Mouse (Mus musculus) hindbrain, embryonic 13.5 days (tissue): Measurements from ENCODE around the gene Zfp1. TPM values are rescaled to one million over a fixed set of nuclear protein-coding genes. Genes with fewer than 3 reads are reported as not detected.

Experiments
- ATAC-seq: fragments of 200-750 bp; cut with Nextera tagmentation; 2 replicates; pipeline ENCODE4 v1.8.0; 2017; ENCODE audit warnings: moderate TSS enrichment; ENCODE audit not compliant: low FRiP score
- H3K27ac ChIP-seq: fragments of 300-500 bp; sonication (generic); 2 replicates; pipeline ENCODE4 v1.5.1; 2015; ENCODE audit warnings: inconsistent platforms, mild to moderate bottlenecking, moderate library complexity
- H3K27me3 ChIP-seq: fragments of 300-500 bp; sonication (generic); 2 replicates; pipeline ENCODE4 v1.6.1; 2015; ENCODE audit warnings: mild to moderate bottlenecking, inconsistent platforms
- H3K36me3 ChIP-seq: fragments of 300-500 bp; sonication (generic); 2 replicates; pipeline ENCODE4 v1.6.1; 2015; ENCODE audit warnings: mild to moderate bottlenecking, inconsistent platforms
- H3K4me1 ChIP-seq: fragments of 300-500 bp; sonication (generic); replicated peaks from 2 replicates; pipeline ENCODE4 v1.6.1; 2015; ENCODE audit warnings: inconsistent platforms
- H3K4me2 ChIP-seq: fragments of 300-500 bp; sonication (generic); 2 replicates; pipeline ENCODE4 v1.6.1; 2015; ENCODE audit warnings: inconsistent platforms, mild to moderate bottlenecking, moderate library complexity
- H3K4me3 ChIP-seq: fragments of 300-500 bp; sonication (generic); 2 replicates; pipeline ENCODE4 v1.5.1; 2015; ENCODE audit warnings: mild to moderate bottlenecking, inconsistent platforms
- H3K9ac ChIP-seq: fragments of 300-500 bp; sonication (generic); 2 replicates; pipeline ENCODE4 v1.6.1; 2015; ENCODE audit warnings: mild to moderate bottlenecking, inconsistent platforms
- H3K9me3 ChIP-seq: fragments of 300-500 bp; sonication (generic); 2 replicates; pipeline ENCODE4 v1.6.1; 2016; ENCODE audit warnings: inconsistent platforms
- WGBS: fragments of 180-500 bp; shearing (Covaris S2); methylation state at CpG from one replicate; pipeline ENCODE4 v1.1.7; 2015; 5-methylcytosine and 5-hydroxymethylcytosine counted together
- polyA plus RNA-seq: library from polyadenylated mRNA; unstranded; fragments of >200 nt; fragmentation: Nextera tagmentation; extraction: Ambion mirVana; gene quantifications from 2 replicates; pipeline ENCODE4 v1.2.1, GENCODE M21; 2015

Zfp1 gene
- polyA plus RNA-seq, 1 experiment from 2014 or later = 27.6 TPM

DNA sequence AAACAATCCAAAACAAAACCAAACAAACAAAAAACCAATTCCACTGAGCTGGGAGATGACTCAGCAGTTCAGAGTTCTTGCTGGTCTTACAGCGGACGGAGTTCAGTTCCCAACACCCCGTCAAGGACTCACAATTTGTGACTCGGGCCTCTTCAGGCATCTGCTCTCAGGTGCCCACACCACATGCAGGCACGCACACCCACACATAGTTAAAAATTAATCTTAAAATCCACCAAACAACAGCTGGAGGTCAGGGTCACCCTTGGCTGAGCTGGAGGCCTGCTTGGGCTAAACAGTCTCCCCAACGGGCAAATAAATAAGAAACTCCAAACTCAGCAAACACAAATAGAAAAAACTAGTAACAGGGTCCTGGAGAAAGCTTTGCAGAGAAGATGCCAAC lies 65.1 kb downstream of the Zfp1 start:
- 87% methylated on average over 6 of the region's 6 CpGs for WGBS
- peaks cover 51% of the 10 kb centered on the region for H3K36me3 ChIP-seq
- no peak for ATAC-seq
- no peaks in the 10 kb centered on the region for H3K9me3 ChIP-seq
- no peaks in the 10 kb centered on the region for H3K27me3 ChIP-seq
- no peak overlapping the region for H3K27ac ChIP-seq
- no peak overlapping the region for H3K9ac ChIP-seq
- no peak overlapping the region for H3K4me2 ChIP-seq
- no peak overlapping the region for H3K4me3 ChIP-seq
- no peaks in the 10 kb centered on the region for H3K4me1 ChIP-seq

DNA sequence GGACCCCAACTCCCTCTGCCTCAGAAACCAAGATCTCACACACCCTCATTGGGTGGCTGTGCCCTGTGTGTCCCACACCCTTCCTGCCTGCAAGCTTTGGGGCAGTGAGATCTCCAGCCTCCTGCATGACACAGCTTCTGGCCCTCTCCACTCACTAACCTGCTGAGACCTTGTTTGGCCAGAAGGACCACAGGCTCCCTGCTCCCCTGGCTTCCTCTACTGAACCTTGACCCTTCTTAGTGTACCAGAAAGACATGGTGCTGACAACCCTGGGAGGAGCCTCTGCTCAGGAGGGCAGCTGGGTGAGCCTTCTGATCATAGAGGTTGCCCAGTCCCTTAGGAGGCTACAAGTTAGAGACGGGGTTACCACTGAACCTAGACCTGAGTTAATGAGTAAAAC lies 66.0 kb downstream of the Zfp1 start:
- H3K36me3 ChIP-seq = peaks cover 61% of the 10 kb centered on the region
- ATAC-seq = no peak
- WGBS = 87% methylated on average over 1 of the region's 1 CpGs
- no peak overlapping the region for H3K4me2 ChIP-seq
- no peaks in the 10 kb centered on the region for H3K9me3 ChIP-seq
- no peak overlapping the region for H3K4me3 ChIP-seq
- H3K4me1 ChIP-seq = no peaks in the 10 kb centered on the region
- no peak overlapping the region for H3K9ac ChIP-seq
- H3K27ac ChIP-seq = no peak overlapping the region
- H3K27me3 ChIP-seq = no peaks in the 10 kb centered on the region

DNA sequence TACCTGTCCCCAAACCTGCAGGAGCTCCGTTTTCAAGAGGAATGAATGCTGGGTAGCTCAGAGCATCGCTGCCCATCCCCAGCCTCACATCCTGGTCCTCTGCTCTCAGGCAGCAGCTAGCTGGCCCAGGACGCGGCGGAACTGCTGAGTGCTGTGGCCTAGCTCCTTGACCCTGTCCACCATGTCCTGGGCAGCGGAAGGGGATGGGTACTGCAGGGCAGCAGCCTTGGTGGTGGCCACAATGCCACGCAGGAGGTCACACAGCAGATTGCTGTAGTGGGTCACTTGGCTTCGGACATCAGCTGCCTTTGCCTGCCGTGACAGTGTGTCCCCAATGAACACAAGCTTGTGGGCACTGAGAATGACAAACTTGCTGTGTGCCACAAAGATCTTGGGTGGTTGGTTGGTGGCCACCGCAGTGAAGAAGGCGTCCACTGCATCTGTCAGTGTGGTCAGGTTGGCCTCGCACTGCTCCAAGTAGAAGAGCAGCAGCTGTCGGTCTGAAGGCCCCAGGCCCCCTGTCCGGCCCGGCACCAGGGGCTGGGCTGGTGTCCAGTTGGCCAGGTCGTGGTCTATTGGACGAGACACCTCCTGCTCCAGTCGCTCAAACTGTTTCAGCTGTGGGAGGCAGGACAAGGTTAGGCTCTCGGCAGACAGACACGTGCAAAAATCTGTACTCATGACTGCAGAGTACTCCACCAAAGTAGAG lies 67.7 kb downstream of the Zfp1 start:
- no peak overlapping the region for H3K9ac ChIP-seq
- no peak for ATAC-seq
- H3K4me3 ChIP-seq = no peak overlapping the region
- H3K4me2 ChIP-seq = no peak overlapping the region
- WGBS = 95% methylated on average over 20 of the region's 20 CpGs
- no peaks in the 10 kb centered on the region for H3K9me3 ChIP-seq
- H3K4me1 ChIP-seq = peaks cover 16% of the 10 kb centered on the region
- peaks cover 77% of the 10 kb centered on the region for H3K36me3 ChIP-seq
- H3K27me3 ChIP-seq = no peaks in the 10 kb centered on the region
- H3K27ac ChIP-seq = no peak overlapping the region

DNA sequence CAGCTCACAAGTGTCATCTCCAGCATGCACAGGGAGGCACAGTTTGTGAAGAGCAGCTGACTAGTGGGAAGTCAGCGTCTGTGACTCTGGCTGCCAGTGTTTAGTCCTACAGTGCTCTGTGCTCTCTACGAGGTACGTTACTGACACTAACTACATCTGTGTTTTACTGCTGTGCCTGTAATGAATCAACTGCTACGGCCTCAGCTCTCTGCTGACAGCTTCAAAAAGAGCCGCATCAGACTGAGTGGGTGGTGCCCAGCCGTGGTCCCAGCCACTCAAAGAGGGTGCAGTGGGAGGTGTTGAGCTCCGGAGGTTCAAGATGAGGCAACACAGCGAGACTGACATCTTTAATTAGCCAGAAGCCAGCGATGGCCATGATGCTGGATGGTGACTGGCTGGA lies 68.9 kb downstream of the Zfp1 start:
- no peak overlapping the region for H3K4me2 ChIP-seq
- H3K27ac ChIP-seq = no peak overlapping the region
- WGBS = 74% methylated on average over 9 of the region's 9 CpGs
- H3K4me1 ChIP-seq = peaks cover 28% of the 10 kb centered on the region
- no peak for ATAC-seq
- H3K27me3 ChIP-seq = no peaks in the 10 kb centered on the region
- peaks cover 77% of the 10 kb centered on the region for H3K36me3 ChIP-seq
- H3K4me3 ChIP-seq = no peak overlapping the region
- H3K9me3 ChIP-seq = no peaks in the 10 kb centered on the region
- no peak overlapping the region for H3K9ac ChIP-seq

DNA sequence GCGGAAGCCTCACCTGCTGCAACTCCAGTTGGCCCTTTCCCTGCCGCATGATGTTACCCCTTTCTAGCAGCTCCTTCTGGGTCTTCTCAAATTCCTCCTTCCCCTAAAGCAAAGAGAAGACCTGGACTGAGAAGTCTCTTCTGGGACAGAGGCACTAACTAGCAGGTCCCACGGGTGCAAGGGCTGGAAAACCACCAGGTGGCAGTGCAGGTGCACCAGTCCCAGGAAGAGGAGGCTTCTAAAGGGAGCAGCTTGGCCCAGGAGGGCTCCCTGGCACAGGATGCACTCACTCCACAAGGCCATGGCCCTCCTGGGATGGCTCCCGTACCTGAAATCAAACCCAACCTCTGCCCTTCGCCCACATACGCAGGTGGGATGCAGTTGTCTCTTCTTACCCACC lies 69.4 kb downstream of the Zfp1 start:
- H3K9ac ChIP-seq = no peak overlapping the region
- WGBS = 82% methylated on average over 6 of the region's 6 CpGs
- H3K27me3 ChIP-seq = no peaks in the 10 kb centered on the region
- no peak overlapping the region for H3K27ac ChIP-seq
- H3K4me3 ChIP-seq = no peak overlapping the region
- ATAC-seq = no peak
- peaks cover 74% of the 10 kb centered on the region for H3K36me3 ChIP-seq
- peaks cover 33% of the 10 kb centered on the region for H3K4me1 ChIP-seq
- H3K4me2 ChIP-seq = no peak overlapping the region
- no peaks in the 10 kb centered on the region for H3K9me3 ChIP-seq

DNA sequence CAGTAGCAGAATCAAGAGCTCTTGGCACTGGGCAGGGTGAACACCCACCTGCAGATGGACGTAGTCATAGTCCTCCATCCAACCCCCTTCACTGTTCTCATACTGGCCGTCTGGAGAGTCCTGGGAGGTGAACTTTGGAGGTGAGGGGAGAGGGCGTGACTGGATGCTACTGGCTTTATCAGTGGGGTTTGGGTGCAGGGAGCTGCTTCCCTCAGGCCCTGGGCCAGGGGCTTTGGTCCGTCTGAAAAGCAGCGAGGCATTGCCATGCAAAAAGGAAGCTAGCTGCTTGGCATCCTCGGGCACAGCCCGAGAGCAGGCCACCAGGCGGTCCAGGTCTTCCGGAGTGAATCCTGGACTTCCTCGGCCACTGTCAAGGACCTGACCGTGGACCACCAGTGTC lies 70.1 kb downstream of the Zfp1 start:
- Histone ChIP-seq H3K4me2 (no peak overlapping the region), H3K9ac (no peak overlapping the region), H3K4me3 (no peak overlapping the region), H3K36me3 (peaks cover 77% of the 10 kb centered on the region), H3K9me3 (no peaks in the 10 kb centered on the region), H3K4me1 (peaks cover 40% of the 10 kb centered on the region), H3K27me3 (no peaks in the 10 kb centered on the region), H3K27ac (no peak overlapping the region)
- WGBS = 90% methylated on average over 11 of the region's 11 CpGs
- ATAC-seq = no peak

DNA sequence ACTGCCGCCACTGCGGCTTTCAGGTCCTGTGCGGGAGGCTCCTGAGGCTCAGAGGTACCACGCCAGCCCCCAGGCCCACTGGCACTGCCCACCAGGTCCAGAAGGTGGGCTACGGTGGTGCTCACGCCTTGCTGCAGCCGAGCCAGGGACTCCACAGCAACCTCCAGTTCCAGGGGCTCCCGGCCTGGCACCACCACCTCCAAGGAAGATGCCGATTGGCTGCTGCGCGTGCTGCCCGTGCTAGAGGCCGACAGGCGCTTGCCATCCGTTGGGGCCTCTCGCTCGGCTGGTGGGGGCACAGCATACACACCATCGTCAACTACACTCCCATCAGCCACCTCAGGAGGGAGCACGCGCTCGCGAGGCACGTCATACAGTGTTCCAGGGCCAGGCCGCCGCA lies 70.6 kb downstream of the Zfp1 start:
- Histone ChIP-seq H3K9ac (no peak overlapping the region), H3K4me1 (peaks cover 44% of the 10 kb centered on the region), H3K27me3 (no peaks in the 10 kb centered on the region), H3K9me3 (no peaks in the 10 kb centered on the region), H3K4me3 (no peak overlapping the region), H3K27ac (no peak overlapping the region), H3K4me2 (no peak overlapping the region), H3K36me3 (peaks cover 74% of the 10 kb centered on the region)
- ATAC-seq = no peak
- 94% methylated on average over 25 of the region's 25 CpGs for WGBS

DNA sequence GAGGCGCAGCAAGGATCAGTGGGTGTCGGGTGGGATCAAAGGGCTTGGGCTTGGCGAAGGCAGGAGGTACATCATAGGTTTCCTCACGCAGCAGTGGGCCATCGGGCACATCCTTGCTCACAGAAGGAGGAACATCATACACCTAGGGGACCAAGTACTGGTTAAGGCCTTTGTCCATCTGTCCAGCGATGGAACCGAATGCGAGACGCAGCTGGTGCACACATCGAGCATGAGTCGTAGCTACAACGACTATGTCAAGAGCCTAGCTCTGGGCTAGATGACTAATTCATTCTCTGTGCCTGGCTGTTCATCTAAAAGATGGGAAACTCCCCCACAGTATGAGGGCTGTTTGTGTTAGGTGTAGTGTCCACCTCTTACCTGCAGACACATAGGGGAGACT lies 71.1 kb downstream of the Zfp1 start:
- no peak for ATAC-seq
- peaks cover 48% of the 10 kb centered on the region for H3K4me1 ChIP-seq
- no peaks in the 10 kb centered on the region for H3K27me3 ChIP-seq
- 0 out of 2 replicates have a peak overlapping the region, but pooled peaks have one; percentile 2 for H3K27ac ChIP-seq
- no peak overlapping the region for H3K4me2 ChIP-seq
- H3K4me3 ChIP-seq = no peak overlapping the region
- peaks cover 73% of the 10 kb centered on the region for H3K36me3 ChIP-seq
- no peak overlapping the region for H3K9ac ChIP-seq
- no peaks in the 10 kb centered on the region for H3K9me3 ChIP-seq
- WGBS = 95% methylated on average over 12 of the region's 12 CpGs

DNA sequence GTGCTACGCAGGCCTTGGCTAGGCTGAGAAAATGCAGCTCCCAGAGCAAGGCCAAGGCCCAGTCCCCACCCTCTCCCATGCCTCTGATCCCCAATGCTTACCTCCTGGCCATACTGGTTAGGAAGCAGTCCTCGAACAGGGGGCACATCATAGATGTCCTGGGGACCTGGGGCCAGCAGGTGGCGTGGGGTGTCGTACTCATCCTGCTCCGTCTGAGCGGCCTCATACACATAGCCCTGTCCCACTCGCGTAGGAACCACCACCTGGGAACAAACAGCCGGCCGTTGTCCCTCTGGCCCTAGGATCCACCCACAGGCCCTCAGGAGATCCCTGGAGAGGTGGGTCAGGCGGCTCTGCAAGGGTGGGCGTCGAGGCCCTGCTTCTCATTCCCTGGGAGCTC lies 72.3 kb downstream of the Zfp1 start:
- peaks cover 72% of the 10 kb centered on the region for H3K36me3 ChIP-seq
- H3K4me1 ChIP-seq = peaks cover 60% of the 10 kb centered on the region
- peak overlapping the region; percentile 99 for H3K27ac ChIP-seq
- no peak overlapping the region for H3K4me3 ChIP-seq
- 75% methylated on average over 13 of the region's 13 CpGs for WGBS
- H3K4me2 ChIP-seq = no peak overlapping the region
- H3K9ac ChIP-seq = peak overlapping the region; percentile 60; the same call in 1 of the 2 replicates
- no peak for ATAC-seq
- H3K27me3 ChIP-seq = no peaks in the 10 kb centered on the region
- no peaks in the 10 kb centered on the region for H3K9me3 ChIP-seq

DNA sequence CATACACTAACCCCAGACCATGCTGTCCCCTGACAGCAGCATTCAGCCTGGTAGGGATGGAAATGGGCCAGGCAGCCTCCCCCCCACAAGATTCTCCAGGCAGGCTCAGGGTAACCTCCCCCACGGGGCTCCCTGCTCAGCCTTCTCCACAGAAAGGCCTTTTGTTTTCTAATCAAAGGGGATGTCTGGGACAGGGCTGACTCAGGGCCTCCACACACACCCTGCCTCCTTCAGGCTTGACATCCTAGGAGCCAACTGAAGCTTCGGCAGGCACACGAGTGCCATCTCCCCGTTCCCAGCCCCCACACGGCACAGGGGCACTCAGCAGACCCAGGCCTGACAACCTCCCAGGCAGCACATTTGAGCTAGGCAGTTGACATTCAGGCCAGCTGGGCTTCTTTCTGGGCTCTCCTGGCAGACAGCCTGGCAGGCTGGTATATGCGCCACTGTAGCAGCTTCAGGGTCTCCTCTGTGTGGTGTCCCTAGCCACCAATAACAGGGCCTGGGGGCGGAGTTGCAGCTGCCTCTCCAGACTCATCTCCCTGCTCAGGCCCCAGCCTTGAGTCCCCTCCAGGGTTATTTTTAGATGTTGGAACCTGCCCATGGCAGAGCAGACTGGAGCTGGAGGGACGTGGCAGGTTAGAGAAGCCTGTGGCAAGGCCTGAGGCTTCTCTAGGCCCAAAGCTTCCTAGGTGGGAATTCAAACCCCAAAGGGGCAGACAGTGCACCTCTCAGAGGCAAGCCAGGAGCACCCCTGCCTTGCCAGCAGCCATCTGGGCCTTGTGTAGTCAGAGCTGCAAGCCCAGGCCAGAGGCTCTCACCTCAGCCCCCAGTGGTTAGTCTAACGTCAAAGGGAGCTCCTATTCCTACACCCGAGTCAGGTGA lies 73.6 kb downstream of the Zfp1 start:
- Histone ChIP-seq H3K27ac (peak overlapping the region; percentile 99), H3K9ac (peak overlapping the region; percentile 70), H3K36me3 (peaks cover 66% of the 10 kb centered on the region), H3K4me1 (peaks cover 65% of the 10 kb centered on the region), H3K4me2 (peak overlapping the region; percentile 31), H3K9me3 (no peaks in the 10 kb centered on the region), H3K4me3 (no peak overlapping the region), H3K27me3 (no peaks in the 10 kb centered on the region)
- WGBS = 16% methylated on average over 10 of the region's 10 CpGs
- ATAC-seq = peak; percentile 87

DNA sequence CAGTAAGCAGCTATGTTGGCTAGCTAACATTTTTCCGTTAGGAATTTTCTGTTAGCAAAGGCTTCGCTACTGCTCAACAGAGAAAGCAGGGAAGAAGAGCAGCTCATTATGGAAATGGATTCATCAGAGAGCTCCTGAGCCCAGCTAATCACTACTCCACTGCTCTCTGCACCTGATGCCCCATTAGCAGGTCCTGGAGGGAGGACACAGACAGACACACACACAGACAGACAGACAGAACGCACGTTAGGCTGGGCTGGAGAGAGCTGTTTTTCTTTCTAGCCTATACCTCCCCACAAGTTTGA lies 74.2 kb downstream of the Zfp1 start:
- Histone ChIP-seq H3K4me2 (peak overlapping the region; percentile 31; the same call in 1 of the 2 replicates), H3K4me3 (no peak overlapping the region), H3K9me3 (no peaks in the 10 kb centered on the region), H3K4me1 (peaks cover 65% of the 10 kb centered on the region), H3K36me3 (peaks cover 60% of the 10 kb centered on the region), H3K9ac (peak overlapping the region; percentile 70), H3K27me3 (no peaks in the 10 kb centered on the region), H3K27ac (peak overlapping the region; percentile 99)
- no peak; the same call in 1 of the 2 replicates for ATAC-seq
- WGBS = 27% methylated on average over 4 of the region's 4 CpGs

DNA sequence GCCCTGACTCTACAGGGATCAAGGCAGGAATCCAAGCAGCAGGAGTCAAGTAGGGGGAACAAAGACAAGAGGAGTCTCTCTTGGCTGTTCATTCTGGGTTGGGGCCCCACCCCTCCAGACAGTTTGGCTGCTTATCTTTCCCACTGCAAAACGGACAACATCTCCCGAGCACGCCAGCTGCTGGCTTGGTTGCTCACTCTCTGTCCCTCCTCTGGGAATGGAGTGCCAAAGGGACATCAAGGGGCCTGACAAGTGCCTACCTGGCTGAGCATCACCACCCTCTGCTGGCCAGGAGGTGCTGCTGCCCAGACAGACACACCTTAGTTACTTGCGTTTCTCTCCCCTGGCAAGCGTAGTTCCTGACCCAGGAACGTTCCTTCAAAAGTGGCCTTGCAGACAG lies 74.7 kb downstream of the Zfp1 start:
- 39% methylated on average over 6 of the region's 6 CpGs for WGBS
- Histone ChIP-seq H3K9ac (peak overlapping the region; percentile 70), H3K27me3 (no peaks in the 10 kb centered on the region), H3K4me1 (peaks cover 65% of the 10 kb centered on the region), H3K4me2 (peak overlapping the region; percentile 31; the same call in 1 of the 2 replicates), H3K36me3 (peaks cover 56% of the 10 kb centered on the region), H3K4me3 (no peak overlapping the region), H3K27ac (peak overlapping the region; percentile 99), H3K9me3 (no peaks in the 10 kb centered on the region)
- ATAC-seq = no peak
